ENCODE assay signal across 14 mouse cellular contexts in the genomic region with DNA sequence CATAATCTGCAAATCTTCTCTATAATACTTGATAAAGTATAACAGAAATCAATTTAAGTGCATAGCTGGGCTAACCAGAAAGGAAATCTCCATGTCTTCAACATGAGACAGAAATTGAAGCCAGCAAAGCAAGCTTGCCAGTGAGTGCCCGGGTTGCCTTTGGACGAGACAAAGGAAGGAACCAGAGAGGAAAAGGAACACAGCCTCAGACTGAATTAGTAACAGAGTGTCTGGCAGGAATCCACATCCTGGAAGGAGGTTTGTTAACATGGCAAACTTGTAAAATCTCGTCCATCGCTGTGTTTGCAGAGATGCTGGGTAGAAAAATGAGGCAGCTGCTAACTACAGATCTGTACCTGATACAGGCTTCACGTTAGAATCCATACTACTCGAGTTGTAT.
A peak's percentile ranks its signal among the peaks of the same experiment; 100 is the strongest.
DNase-seq lines count a peak whose midpoint lies in the region; ATAC-seq and TF ChIP-seq lines count a peak whose summit lies in the region.
"Had no signal": no experiment of that assay in that cellular context is flagged by ENCODE, and none has a peak within 500 bp of the region (broad histone marks: within the 10 kb centered on the region; RNA-seq: fewer than 3 reads in every experiment).

No protein-coding gene starts in this region.

- H3K9ac ChIP-seq in kidney, embryonic 14.5 days (ENCODE audit: low read depth, low read length) = no peak overlapping the region
- H3K9ac ChIP-seq in lung, embryonic 14.5 days = no peak overlapping the region
- H3K9ac ChIP-seq: heart, embryonic 12.5 days; limb, embryonic 13.5 days; midbrain, embryonic 15.5 days had no signal

- WGBS in kidney, adult 2 months = 50% methylated on average over 6 of the region's 6 CpGs
- WGBS in kidney, embryonic 14.5 days = 74% methylated on average over 6 of the region's 6 CpGs
- WGBS in lung, embryonic 14.5 days = 54% methylated on average over 6 of the region's 6 CpGs
- 34% methylated on average over 6 of the region's 6 CpGs for WGBS in lung, adult 2 months

- no peak for TF ChIP-seq CTCF in kidney, adult 2 months (conservative IDR thresholded peaks at IDR 0.05; ENCODE audit: insufficient read depth, insufficient read length, low read depth, low read length)
- no peak for TF ChIP-seq CTCF in lung, embryonic 14.5 days (IDR thresholded peaks at IDR 0.05; ENCODE audit: low read depth)
- no peak for TF ChIP-seq CTCF in lung, adult 2 months (IDR thresholded peaks at IDR 0.05; ENCODE audit: insufficient read depth, low read length)

- no peak for TF ChIP-seq POLR2A in kidney, adult 2 months (IDR thresholded peaks at IDR 0.05; ENCODE audit: low read depth, low read length)
- TF ChIP-seq POLR2A in lung, adult 2 months (IDR thresholded peaks at IDR 0.05; ENCODE audit: borderline replicate concordance, extremely low read depth, low read depth, low read length) = no peak

- H3K27me3 ChIP-seq in kidney, adult 2 months (replicated peaks; ENCODE audit: control insufficient read depth, insufficient read depth, low read length) = no peaks in the 10 kb centered on the region; the same call in 1 of the 2 replicates
- H3K27me3 ChIP-seq in kidney, embryonic 14.5 days (ENCODE audit: control insufficient read depth, insufficient read depth, low read length) = no peaks in the 10 kb centered on the region
- no peaks in the 10 kb centered on the region for H3K27me3 ChIP-seq in lung, embryonic 14.5 days (ENCODE audit: insufficient read depth, low read length)
- H3K27me3 ChIP-seq: heart, embryonic 12.5 days; limb, embryonic 13.5 days; midbrain, embryonic 15.5 days had no signal

- H3K4me3 ChIP-seq in kidney, adult 2 months (ENCODE audit: insufficient read depth, low read depth, low read length) = no peak overlapping the region
- no peak overlapping the region for H3K4me3 ChIP-seq in kidney, embryonic 14.5 days (ENCODE audit: low read length)
- no peak overlapping the region for H3K4me3 ChIP-seq in lung, embryonic 14.5 days (ENCODE audit: low read depth, low read length)
- no peak overlapping the region for H3K4me3 ChIP-seq in lung, adult 2 months (replicated peaks; ENCODE audit: extremely low read depth, low read depth, low read length)
- H3K4me3 ChIP-seq: heart, embryonic 12.5 days; limb, embryonic 13.5 days; midbrain, embryonic 15.5 days had no signal

- no peaks in the 10 kb centered on the region for H3K9me3 ChIP-seq in kidney, embryonic 14.5 days (ENCODE audit: control insufficient read depth, low read length)
- no peaks in the 10 kb centered on the region for H3K9me3 ChIP-seq in lung, embryonic 14.5 days (ENCODE audit: low read depth, low read length)
- H3K9me3 ChIP-seq: heart, embryonic 12.5 days; limb, embryonic 13.5 days; midbrain, embryonic 15.5 days had no signal

- no peak for ATAC-seq in kidney, embryonic 14.5 days (ENCODE audit: low FRiP score, low TSS enrichment)
- ATAC-seq in lung, embryonic 14.5 days (ENCODE audit: insufficient read depth) = no peak
- ATAC-seq: midbrain, embryonic 15.5 days had no signal

- H3K36me3 ChIP-seq in kidney, adult 2 months (ENCODE audit: control insufficient read depth, insufficient read depth, low read length) = no peaks in the 10 kb centered on the region
- H3K36me3 ChIP-seq in kidney, embryonic 14.5 days (ENCODE audit: control insufficient read depth, insufficient read depth, low read length) = no peaks in the 10 kb centered on the region
- H3K36me3 ChIP-seq in lung, embryonic 14.5 days (ENCODE audit: insufficient read depth) = peaks cover 6% of the 10 kb centered on the region
- H3K36me3 ChIP-seq: heart, embryonic 12.5 days; limb, embryonic 13.5 days; midbrain, embryonic 15.5 days had no signal

- peak; percentile 13 for DNase-seq in adrenal gland, postnatal 14 days
- no peak for DNase-seq in adrenal gland, postnatal 4 days (ENCODE audit: low spot score in 2 of 2)
- DNase-seq in kidney, adult 2 months = peak; percentile 55
- peak; percentile 40 for DNase-seq in lung, embryonic 14.5 days
- no peak for DNase-seq in lung, adult 2 months
- DNase-seq in lung, postnatal 25 days (ENCODE audit: low spot score) = peak; percentile 20
- no peak for DNase-seq in embryo, embryonic 10.5 days (ENCODE audit: low spot score)
- DNase-seq: adrenal gland, adult 2 months; gastrocnemius, postnatal 10 days; thymus, postnatal 25 days had no signal

- no peaks in the 10 kb centered on the region; the same call in 1 of the 2 replicates for H3K4me1 ChIP-seq in kidney, adult 2 months (ENCODE audit: control insufficient read depth, insufficient read depth, low read length)
- H3K4me1 ChIP-seq in kidney, embryonic 14.5 days (ENCODE audit: control insufficient read depth, insufficient read depth, low read length) = no peaks in the 10 kb centered on the region
- no peaks in the 10 kb centered on the region for H3K4me1 ChIP-seq in lung, embryonic 14.5 days (ENCODE audit: insufficient read depth)
- no peaks in the 10 kb centered on the region; the same call in 1 of the 2 replicates for H3K4me1 ChIP-seq in lung, adult 2 months (ENCODE audit: control insufficient read depth, insufficient read depth, low read length)
- H3K4me1 ChIP-seq: heart, embryonic 12.5 days had no signal

- no peak overlapping the region for H3K27ac ChIP-seq in kidney, adult 2 months (ENCODE audit: insufficient read depth, low read depth, low read length)
- no peak overlapping the region for H3K27ac ChIP-seq in kidney, embryonic 14.5 days (ENCODE audit: low read depth, low read length)
- H3K27ac ChIP-seq in lung, embryonic 14.5 days (ENCODE audit: low read depth) = no peak overlapping the region
- H3K27ac ChIP-seq: limb, embryonic 13.5 days; midbrain, embryonic 15.5 days had no signal

- H3K4me2 ChIP-seq in kidney, embryonic 14.5 days (replicated peaks; ENCODE audit: low read depth, low read length) = no peak overlapping the region
- no peak overlapping the region for H3K4me2 ChIP-seq in lung, embryonic 14.5 days
- H3K4me2 ChIP-seq: heart, embryonic 12.5 days; limb, embryonic 13.5 days; midbrain, embryonic 15.5 days had no signal

Comparison
In these comparisons a context has a peak if more than half of its experiments do, and no peak if none do; other contexts are left out.
1. DNase-seq: peak in adrenal gland, postnatal 14 days (single experiment), kidney, adult 2 months (single experiment), lung, embryonic 14.5 days (single experiment) and lung, postnatal 25 days (single experiment); none in adrenal gland, postnatal 4 days (0 of 2), lung, adult 2 months (single experiment) and embryo, embryonic 10.5 days (single experiment).